Mouse (Mus musculus) megakaryocyte progenitor cell, adult 5-6 weeks (primary cell): Measurements from ENCODE around the gene Cux1. TPM values are rescaled to one million over a fixed set of nuclear protein-coding genes. Genes with fewer than 3 reads are reported as not detected.

Experiments used
- ATAC-seq: replicated peaks from 2 replicates; pipeline ENCODE4 v1.8.0; 2016; ENCODE audit warnings: mild to moderate bottlenecking, moderate TSS enrichment, inconsistent platforms; ENCODE audit not compliant: poor library complexity
- total RNA-seq, 2 experiments: library from RNA; stranded (forward) in 1 of 2; stranded (reverse) in 1 of 2; fragments of 157-497, 149-512 nt in 1 of 2; fragments of 200-1000 nt in 1 of 2; gene quantifications; 2 replicates each; pipeline versions ENCODE4 v1.2.3 to v1.2.4; 2015 to 2017

Gene Cux1
- total RNA-seq, 2 experiments from 2014 or later = 104 to 118 TPM

DNA sequence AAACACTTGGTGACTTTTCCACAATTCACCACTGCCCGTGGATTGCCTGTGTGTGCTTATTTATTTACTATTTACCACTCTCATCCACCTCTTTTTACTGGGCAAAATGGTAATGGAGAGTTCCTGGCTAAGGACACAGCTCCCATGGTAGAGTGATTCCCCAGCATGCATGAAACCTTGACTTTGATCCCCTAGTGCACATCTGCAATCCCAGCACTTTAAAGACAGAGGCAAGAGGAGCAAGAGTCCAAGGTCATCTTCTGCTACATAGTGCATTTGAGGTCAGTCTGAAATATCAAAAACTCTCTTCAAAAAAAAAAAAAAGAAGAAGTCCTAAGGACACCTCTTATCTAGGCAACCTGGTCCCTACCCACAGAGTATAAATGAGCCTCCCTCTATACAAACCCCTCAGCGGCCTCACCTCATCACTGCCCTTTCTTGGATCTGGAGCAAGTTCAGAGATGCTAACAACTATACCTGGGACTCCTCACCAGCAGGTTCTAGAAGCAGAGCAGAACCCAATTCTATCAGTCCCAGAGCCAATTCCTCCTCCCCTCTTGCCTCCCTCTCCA is 55.1 kb downstream of the Cux1 start:
- no peak for ATAC-seq

DNA sequence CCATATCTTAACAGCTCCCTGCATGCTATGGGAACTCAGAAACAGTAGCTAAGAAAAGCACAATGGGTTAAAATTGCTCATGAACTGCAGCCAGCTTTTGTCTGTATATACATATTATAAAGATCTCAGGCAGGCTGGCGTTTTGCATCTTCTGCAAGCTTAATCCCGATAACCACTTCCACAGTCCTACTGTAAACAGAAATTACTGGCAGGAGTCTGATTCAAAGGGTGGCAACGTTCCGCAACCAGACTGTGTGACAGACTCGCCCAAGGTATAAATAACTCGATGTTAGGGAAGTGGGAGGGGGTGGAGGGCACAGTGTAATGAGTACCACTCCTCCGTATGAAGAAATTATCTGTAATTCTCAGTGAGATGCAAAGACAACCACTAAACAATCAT is 55.9 kb downstream of the Cux1 start:
- ATAC-seq = peak; percentile 32; the same call in 1 of the 2 replicates

DNA sequence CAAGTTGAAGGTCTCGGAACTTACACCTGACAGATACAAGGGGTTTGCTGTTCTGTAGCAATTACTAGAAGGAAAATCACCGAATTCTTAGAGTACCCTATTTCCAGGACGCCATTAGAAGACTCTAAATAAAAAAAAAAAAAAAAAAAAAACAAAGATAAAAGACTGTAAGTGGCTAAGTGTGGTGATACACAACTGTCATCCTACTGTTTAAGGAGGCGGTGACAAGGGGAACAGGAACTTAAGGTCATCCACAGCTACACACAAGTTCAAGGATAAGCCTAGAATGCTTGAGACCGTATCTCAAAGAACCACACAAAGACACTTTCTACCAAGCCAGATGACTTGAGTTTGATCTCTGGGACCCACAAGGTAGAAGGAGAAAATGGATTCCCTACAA is 56.7 kb downstream of the Cux1 start:
- ATAC-seq = 0 out of 2 replicates have a peak, but pooled peaks have one; percentile 9

DNA sequence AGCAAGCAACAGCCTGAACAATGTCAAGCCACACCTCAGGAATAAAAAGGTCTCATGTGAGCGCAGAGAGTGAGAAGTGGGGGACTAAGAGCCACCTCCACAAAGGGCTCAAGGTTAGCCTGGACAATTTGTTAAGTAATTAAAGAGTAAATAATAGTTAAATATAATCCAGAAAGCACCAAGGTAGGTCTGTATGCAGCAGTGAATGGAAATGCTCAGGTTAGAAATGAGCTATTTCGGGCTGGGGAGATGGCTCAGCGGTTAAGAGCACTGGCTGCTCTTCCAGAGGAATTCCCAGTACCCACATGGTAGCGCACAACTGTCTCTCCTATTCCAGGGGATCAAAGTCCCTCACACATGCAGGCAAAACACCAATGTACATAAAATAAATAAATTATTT is 59.7 kb downstream of the Cux1 start:
- no peak for ATAC-seq

DNA sequence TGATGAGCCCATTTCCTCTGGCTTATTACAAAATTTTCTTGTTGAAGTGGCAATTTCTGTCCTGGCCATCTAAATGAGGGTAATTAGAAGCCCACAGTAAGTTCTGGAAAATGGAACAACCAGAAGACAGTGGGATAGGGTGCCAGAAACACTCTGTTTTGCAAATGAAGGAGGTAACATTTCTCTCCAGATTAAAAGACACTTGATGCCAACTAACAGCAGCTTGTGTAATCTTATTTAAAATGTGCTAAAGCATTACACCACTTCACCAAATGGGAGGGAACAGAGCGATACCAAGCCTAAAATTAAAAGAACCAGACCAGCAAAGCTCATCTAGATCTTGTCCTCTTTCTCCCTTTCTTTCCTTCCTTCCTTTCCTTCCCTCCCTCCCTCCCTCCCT is 61.0 kb downstream of the Cux1 start:
- ATAC-seq = no peak

DNA sequence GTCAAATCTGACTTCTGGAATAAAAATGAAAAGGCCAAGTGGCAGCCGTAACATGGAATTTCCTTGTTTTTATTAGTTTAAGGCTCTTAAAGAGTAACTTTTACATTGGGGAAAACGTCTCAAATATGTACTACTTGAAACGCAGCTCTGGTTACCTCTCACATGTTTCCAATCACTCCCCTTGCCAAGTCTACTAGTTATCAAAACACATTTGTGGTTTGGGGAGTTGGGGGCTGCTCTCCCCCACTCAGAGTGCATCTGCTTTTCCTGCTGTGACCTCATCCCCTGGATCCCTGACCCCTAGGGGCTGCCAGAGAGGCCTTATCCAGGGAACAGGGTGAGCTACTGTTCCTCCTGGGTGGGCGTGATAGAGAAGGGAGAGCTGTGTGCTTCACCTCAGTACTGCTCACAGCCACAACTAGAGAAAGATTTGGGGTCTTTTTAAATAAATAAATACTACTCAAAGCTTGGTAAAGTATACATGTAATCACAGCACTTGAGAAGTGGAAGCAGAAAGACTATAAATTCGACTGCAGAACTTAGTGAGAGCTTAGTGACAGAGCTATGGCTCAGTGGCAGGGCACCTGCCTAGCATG is 64.7 kb downstream of the Cux1 start:
- ATAC-seq = peak; percentile 10; the same call in 1 of the 2 replicates

DNA sequence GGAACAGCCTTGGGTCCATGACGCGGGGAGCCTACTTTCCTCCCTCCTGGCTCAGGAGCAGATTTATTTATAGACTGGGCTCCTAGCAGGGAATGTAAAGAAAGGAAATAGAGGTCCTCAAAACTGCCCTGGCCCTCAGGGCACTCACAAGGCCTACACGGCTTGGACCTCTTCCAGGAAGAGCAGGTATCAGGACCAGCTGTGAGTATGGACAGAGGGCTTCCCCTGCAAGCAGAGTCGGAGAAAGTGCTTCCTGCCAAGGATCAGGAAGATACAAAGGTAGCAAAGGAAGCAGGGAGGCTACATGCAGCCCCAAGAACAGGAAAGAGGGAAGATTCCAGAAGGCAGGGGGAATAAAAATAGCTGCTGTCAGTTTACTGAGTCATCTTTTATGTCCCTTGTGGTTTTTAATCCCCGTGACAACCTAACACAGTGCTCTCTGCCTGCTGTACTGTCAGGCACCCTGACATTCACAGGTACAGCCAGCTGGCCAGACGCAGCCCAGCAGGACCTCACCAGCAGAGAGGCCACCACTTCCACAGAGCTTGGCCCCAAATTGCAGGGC is 66.9 kb downstream of the Cux1 start:
- ATAC-seq = peak; percentile 51

DNA sequence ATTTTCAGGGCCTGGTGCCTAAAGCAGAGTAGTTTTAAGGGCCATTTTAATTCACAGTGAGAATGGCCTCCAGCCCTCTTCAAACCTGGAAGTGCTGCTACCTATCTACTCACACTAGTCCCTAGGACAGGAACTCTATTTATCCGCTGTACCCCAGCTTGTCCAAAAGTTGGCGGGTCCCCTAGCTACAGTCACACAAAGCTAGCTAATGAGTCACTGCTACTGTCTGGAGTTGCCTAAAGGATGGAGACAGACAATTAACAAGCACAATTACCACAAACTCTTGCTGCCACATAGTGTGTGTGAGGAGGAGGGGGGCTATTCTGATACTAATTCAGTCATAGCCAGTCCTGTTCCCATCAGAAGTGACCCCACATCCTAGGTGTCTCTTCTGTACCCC is 68.0 kb downstream of the Cux1 start:
- ATAC-seq = no peak

DNA sequence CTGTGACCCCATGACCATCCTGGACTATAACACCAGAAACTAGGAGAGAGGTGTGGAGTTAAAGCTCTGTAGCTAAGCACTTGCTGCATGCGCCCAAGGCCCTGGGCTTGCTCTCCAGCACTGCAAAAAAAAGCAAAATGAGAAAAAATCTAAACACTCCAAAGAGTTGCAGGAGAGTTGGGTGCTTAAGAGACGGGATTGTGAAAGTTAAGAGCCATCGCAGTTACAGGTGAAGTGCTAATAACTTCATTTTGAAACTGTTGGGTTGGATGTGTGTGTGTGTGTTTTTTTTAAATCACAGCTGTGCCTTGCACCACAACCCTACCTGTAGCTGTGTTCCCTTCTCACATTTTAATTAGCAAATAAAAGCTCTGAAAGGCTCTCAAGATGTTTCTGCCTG is 68.5 kb downstream of the Cux1 start:
- no peak for ATAC-seq

DNA sequence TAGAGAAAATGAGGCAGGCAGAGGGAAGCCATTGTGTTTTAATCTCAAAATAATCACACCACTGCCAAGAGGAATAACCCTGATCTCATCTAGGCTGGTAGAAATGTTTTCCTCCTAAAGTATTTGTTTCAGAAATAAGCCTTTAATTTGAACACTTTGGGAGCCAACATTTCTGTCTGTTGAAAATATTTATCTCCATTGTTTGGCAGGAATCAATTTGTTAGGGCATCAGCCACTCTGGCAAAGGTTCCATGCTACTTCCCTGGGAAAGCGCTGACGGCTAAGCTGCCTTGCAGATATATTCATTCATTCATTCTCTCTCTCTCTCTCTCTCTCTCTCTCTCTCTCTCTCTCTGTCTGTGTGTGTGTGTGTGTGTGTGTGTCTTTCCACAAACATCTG is 70.0 kb downstream of the Cux1 start:
- no peak for ATAC-seq

DNA sequence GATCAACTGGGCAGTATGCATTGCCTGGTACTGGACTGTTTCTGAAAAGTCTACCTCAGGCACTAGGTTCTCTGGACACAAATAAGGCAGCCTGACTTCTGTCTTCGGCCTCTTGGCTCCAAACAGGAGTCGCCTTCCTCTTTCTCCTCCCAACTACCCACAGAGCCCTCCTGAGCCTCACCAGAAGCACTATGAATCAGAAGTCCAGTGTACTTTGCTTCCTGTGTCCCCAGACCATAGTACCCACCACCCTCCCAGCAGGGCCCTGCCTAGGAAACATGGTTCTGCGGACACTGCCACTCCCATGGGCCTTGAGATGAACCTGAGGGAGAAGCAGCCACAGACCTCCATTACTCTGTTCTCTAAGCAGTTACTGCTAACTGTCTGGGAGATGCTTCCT is 71.7 kb downstream of the Cux1 start:
- no peak for ATAC-seq

DNA sequence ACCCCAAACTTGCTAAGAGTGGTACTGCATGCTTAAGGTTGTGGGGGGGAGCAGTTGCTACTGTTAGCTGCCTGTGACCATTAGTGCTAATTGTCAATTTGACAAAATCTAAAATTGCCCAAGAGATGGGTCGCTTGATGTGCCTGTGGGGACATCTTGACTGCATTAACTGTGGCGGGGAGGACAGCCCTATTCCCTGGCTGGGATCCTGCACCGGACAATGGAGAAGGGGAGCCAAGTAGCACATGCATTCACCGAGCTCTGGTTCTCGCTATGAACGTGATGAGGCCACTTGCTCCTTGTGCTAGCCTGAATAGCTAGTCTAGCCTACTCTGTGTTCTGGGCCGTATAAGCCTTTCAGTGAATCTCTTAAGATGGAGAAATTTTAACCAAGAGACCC is 72.4 kb downstream of the Cux1 start:
- ATAC-seq = no peak

DNA sequence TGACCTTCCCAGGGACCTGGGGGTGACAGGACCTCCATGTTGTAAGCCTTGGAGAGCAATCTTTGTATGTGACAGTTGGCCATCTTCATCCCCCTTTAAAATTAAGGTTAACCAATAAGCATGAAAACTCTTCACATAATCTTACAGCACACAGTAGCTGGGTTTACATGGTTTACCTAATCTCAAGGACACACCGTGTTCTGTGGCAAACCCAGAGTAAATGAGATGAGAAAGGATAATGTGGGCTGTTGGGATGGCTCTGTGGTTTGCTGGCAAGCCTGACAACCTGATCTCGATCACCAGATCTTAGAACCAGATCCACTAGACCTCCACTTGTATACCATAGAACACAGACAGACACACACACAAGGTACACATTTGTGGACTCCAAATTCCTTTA is 73.0 kb downstream of the Cux1 start:
- peak; percentile 85 for ATAC-seq

DNA sequence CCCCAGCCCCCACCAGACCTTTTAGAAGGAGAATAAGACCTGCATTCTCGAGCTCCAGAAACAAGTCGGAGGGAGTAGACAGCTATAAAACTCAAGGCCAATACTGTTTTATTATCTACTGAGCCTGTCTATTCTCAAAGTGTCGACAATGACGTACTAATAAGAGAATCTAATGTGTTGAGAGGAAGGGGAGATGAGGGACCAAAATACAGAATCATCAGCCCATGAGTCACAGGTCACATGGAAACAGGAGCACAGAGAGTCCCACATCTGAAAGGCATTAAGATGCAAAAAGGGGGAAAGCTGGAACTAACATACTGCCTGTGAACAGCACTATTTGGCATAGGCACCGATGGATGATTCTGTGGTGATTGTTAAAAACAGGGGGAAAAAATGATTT is 77.8 kb downstream of the Cux1 start:
- no peak for ATAC-seq

DNA sequence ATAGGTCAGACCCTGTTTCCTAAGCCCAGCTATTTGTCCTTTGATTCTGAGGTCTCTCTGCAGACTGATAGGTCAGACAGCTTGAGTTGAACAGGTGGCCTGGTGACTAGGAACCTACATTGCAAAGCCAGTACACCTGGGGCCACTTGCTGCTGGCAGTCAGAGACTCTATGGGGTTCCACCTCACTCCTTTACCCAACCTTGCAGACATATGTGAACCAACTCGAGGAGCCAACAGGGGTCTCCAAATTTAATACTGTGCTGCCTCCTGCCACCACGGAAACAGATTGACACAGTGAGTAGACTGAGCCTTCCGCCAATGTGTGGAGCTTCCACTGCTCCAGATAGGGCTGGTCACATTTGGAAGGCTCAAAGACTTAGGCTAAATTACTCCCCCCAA is 78.6 kb downstream of the Cux1 start:
- ATAC-seq = no peak

DNA sequence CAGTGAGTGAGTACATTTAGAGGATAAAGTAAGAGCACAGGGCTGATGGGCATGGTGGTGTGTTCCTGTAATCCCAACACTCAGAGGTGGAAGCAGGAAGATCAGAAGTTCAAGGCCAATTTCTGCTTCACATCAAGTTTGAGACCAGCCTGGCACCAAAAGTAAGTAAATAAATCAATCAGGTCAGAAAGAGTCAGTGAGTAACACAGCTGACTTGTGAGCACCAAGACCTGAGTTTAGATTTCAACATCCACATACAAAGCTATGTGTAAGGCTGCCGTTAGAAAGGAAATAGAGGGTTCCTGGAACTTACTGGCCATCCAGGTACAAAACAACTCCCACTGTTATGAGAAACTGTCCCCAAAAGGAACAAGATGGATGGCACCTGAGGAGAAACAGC is 79.1 kb downstream of the Cux1 start:
- no peak for ATAC-seq

DNA sequence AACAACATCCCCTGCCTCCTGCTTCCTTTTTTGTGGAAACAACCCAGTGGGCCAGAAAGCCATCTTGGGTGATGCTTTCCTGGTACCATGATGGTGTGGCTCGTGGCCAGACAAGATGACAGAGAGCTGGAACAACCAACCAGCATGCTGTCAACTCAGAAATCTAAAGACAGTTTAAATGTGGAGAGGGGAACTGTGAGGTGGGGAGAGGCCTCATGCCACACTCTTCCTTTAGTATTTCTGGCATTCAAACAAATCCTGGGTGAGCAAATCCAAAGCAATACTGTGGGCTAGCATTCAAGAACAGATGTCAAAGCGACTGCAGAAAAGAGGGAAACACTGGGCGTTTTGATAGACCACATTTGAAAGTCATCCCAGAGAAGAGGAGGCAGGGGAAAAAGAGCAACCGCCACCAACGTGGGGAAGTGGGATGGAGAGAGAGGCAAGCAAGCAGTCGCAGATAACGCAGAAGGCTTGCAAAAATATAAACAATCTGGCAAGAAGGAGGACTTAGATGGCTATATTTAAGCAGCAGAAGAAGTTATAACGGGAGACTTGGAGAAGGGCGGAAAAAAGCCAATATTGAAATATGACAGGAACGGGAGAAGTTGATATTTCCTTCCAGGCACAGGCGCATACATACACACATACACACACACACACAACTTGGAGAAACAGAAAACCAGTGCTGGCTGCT is 79.7 kb downstream of the Cux1 start:
- ATAC-seq = peak; percentile 65

DNA sequence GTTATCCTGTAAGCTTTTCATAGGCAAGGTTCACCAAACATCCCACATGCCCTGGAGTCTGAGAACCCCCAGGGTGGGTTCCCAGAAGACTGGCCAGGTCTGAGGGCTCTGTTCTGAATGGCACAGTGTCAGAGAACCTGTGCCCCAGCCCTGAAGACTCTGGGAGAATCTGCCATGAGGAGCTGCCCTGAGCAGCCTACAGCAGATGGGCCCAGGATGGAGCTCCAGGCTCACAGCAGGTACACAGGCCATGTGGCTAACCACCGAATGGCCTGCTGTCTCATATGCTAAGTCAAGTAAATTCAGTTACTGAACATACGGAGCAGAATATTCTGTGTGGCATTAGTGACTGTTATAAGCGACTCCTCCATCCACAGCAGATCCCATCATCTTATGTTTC is 80.9 kb downstream of the Cux1 start:
- ATAC-seq = no peak

DNA sequence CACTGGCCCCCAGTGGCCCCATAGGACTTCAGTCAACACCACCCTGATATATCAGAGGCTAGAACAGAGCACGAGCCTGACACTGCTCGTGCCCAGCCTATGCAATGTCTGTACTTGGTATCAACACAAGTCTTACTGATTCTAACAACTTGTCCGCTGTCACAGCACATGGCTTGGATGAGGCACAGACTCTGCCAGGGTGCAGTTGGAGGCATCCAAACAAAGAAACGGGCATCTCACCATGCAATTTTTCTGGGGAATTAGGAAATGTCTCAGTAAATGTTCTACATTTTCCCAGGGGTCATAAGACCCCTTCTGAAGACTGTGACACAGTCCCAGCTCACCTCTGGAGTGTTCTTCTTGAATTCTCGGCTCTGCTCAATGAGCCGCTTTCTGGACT is 81.9 kb downstream of the Cux1 start:
- ATAC-seq = no peak

DNA sequence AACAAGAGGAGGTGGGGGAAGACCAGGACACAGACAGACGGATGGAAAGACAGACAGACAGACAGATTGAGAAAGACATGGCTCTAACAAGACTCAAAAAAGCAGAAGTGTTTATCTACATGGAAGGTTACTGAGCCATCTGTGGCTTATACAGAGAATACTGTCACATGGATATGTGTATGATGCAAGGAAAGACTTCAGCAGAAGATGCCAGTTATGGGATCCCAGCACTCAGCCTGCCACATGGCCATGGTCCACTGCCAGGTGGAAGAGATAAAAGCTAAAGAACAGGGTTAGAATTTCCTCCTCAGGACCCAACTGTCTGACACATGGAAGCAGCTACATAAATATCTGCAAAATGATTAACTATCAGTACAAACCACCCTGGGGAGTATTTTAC is 84.9 kb downstream of the Cux1 start:
- peak; percentile 92 for ATAC-seq

DNA sequence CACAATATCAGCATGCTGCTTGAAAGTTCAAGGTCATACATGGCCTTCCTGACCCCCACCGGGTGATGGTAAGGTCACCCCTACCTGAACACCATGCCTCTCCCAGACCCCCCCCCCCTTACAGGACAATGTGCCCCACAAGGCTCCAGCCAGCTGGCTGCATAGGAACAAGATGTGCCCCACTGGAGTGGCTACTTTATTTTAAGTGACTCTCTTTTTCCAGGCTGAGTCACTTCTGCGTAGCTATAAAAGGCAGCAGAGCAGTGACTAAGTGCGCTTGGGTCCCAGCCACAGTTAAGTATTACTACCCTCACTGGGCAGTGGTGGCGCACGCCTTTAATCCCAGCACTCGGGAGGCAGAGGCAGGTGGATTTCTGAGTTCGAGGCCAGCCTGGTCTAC is 86.7 kb downstream of the Cux1 start:
- ATAC-seq = no peak

DNA sequence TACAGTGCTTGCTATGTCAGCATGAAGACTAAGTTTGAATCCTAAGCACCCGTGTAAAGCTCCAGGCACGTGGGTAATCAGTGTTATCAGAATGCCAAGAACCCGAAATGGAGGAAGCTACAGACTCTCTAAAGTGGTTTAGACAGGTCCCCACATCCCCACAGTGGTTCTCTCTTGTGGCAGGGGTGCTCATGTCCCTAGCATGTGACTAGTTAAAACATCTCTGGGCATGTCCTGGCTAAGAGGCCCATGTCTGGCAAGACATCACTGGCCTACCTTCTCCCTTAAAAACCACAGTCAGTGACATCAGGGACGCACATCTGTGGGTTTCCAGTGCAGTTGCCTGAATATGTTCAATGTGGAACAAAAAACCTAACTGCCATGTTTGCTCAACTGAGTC is 87.5 kb downstream of the Cux1 start:
- ATAC-seq = peak; percentile 19; the same call in 1 of the 2 replicates
